Mouse (Mus musculus) limb, embryonic 10.5 days (tissue): ENCODE measurements around the gene Pid1. TPM values are rescaled to one million over a fixed set of nuclear protein-coding genes. Genes with fewer than 3 reads are reported as not detected.

Experiments
- DNase-seq: peaks from one replicate; pipeline ENCODE4 v3.0.0-alpha.2; 2017; ENCODE audit warnings: low spot score
- H3K27ac ChIP-seq: fragments of 300-500 bp; sonication (generic); 2 replicates; pipeline ENCODE4 v1.5.1; 2016; ENCODE audit warnings: mild to moderate bottlenecking
- H3K27me3 ChIP-seq: fragments of 300-500 bp; sonication (generic); 2 replicates; pipeline ENCODE4 v1.6.1; 2016; ENCODE audit warnings: low read depth, mild to moderate bottlenecking; ENCODE audit not compliant: poor library complexity, severe bottlenecking
- H3K36me3 ChIP-seq: fragments of 300-500 bp; sonication (generic); 2 replicates; pipeline ENCODE4 v1.6.1; 2016; ENCODE audit warnings: mild to moderate bottlenecking, moderate library complexity
- H3K4me1 ChIP-seq: fragments of 300-500 bp; sonication (generic); 2 replicates; pipeline ENCODE4 v1.6.1; 2016
- H3K4me3 ChIP-seq: fragments of 300-500 bp; sonication (generic); 2 replicates; pipeline ENCODE4 v1.5.1; 2016; ENCODE audit warnings: mild to moderate bottlenecking, moderate library complexity
- H3K9me3 ChIP-seq: fragments of 300-500 bp; sonication (generic); replicated peaks from 2 replicates; pipeline ENCODE4 v1.6.1; 2016; ENCODE audit warnings: mild to moderate bottlenecking
- WGBS: fragments of 180-500 bp; shearing (Covaris S2); methylation state at CpG from one replicate; pipeline ENCODE4 v1.1.7; 2016; 5-methylcytosine and 5-hydroxymethylcytosine counted together
- polyA plus RNA-seq: library from polyadenylated mRNA; unstranded; fragments of >200 nt; fragmentation: Nextera tagmentation; extraction: Ambion mirVana; gene quantifications from 2 replicates; pipeline ENCODE4 v1.2.1, GENCODE M21; 2016

Pid1 gene
- polyA plus RNA-seq, 1 experiment from 2014 or later, result 3.7 TPM

DNA sequence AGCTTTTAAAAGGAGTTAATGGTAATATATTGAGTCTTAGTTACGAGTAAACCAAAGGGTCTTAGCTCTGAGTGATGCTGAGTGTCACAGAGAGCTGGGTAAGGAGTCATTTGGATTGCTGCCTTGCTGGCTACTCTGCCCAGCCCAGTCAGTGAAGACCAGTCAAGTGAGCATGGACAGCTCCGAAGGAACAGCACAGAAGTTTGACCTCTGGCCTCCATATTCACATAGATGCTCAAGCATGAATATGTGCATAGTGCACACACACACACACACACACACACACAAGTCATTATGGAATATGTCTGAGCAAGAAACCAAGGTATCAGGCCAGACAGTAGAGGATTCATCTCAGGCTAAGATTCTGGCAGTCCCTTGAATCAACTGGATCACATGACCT lies 244.7 kb downstream of the Pid1 start:
- 86% methylated on average over 2 of the region's 2 CpGs for WGBS
- Histone ChIP-seq H3K36me3 (no peaks in the 10 kb centered on the region), H3K27me3 (no peaks in the 10 kb centered on the region), H3K4me1 (no peaks in the 10 kb centered on the region), H3K4me3 (no peak overlapping the region), H3K27ac (no peak overlapping the region), H3K9me3 (no peaks in the 10 kb centered on the region)
- DNase-seq, result no peak

DNA sequence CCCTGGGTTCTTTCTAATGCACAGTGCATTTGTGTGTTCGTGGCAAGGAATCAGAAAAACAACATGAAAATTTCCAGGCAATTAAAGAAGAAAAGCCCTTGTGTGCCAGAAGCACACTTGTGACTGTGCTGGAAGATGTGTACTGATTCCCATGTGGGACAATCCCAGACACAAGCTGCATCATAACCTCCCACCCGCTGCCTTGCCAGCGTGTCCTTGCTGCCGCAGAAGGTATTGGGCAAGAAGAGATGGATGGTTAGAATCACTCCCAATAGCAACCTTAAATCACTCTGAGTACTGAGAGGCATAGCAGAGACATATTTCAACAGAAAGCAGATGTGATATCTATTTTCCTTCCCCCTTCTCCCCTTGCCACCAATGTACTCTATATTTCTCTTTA lies 257.2 kb downstream of the Pid1 start:
- no peak overlapping the region for H3K4me3 ChIP-seq
- no peaks in the 10 kb centered on the region for H3K27me3 ChIP-seq
- no peaks in the 10 kb centered on the region for H3K36me3 ChIP-seq
- WGBS, result 93% methylated on average over 4 of the region's 4 CpGs
- no peaks in the 10 kb centered on the region for H3K4me1 ChIP-seq
- DNase-seq, result no peak
- no peaks in the 10 kb centered on the region for H3K9me3 ChIP-seq
- no peak overlapping the region for H3K27ac ChIP-seq

DNA sequence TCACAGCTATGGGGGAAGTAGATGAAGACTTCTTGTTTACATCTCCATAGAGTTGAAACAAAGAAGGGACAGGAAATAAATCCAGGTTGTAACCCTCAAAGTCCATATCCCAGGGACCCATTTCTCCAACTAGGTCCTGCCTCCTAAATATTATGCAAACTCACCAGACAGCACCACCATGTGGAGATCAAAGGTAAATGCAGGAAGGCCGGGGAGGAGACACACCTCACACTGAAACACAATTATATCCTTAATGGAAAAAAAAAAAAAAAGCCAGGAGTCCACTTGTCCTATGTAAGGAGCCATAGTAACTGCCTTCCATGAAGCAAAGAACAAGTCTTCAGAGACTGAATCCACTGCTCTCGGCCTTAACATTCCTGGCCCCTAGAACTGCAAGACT lies 261.9 kb downstream of the Pid1 start:
- H3K4me3 ChIP-seq, result no peak overlapping the region
- no peaks in the 10 kb centered on the region for H3K36me3 ChIP-seq
- H3K4me1 ChIP-seq, result no peaks in the 10 kb centered on the region
- no peak for DNase-seq
- WGBS, result 74% methylated on average over 2 of the region's 2 CpGs
- no peak overlapping the region for H3K27ac ChIP-seq
- H3K27me3 ChIP-seq, result no peaks in the 10 kb centered on the region
- H3K9me3 ChIP-seq, result no peaks in the 10 kb centered on the region

DNA sequence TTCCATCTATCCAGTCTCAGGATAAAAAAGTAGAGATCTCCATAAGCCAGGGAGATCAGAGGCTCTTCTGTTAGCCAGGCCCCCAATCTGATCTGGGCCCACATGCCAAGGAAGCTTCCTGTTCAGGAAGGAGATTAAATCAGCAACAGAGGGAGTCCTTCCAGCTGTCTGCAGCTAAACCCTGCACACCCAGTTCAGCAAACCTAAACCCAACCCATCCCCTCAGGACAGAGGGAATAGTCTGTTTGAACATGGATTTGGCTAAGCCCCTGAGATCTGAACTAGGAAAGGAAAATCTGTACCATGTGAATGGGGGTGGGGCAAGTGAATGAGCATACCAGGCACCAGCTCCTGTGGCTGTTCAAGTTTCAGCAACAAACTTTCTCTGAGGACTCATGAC lies 266.6 kb downstream of the Pid1 start:
- Histone ChIP-seq H3K36me3 (no peaks in the 10 kb centered on the region), H3K4me1 (no peaks in the 10 kb centered on the region), H3K4me3 (no peak overlapping the region), H3K9me3 (no peaks in the 10 kb centered on the region), H3K27ac (no peak overlapping the region), H3K27me3 (no peaks in the 10 kb centered on the region)
- DNase-seq, result no peak

DNA sequence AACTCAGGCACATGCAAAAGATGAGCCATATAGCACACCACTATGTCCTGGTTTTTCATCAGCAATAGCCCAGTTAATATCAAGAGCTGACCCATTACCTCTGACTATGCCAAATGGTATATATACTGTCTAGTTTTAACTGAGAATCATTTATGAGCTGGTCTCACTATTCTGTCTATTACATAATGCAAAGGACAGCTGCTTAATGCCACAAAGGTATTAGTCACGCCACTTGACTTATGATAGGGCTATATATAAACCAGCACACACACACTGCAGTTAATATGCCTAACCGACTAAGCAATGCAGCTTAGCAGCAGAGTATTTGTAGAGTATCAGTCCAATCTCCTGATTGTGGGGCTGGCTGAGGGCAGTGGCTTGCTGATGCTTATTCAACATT lies 270.7 kb downstream of the Pid1 start:
- WGBS, result 87% methylated on average over 2 of the region's 2 CpGs
- H3K27ac ChIP-seq, result no peak overlapping the region
- H3K4me1 ChIP-seq, result no peaks in the 10 kb centered on the region
- no peaks in the 10 kb centered on the region for H3K27me3 ChIP-seq
- H3K4me3 ChIP-seq, result no peak overlapping the region
- no peak for DNase-seq
- H3K9me3 ChIP-seq, result no peaks in the 10 kb centered on the region
- no peaks in the 10 kb centered on the region for H3K36me3 ChIP-seq

DNA sequence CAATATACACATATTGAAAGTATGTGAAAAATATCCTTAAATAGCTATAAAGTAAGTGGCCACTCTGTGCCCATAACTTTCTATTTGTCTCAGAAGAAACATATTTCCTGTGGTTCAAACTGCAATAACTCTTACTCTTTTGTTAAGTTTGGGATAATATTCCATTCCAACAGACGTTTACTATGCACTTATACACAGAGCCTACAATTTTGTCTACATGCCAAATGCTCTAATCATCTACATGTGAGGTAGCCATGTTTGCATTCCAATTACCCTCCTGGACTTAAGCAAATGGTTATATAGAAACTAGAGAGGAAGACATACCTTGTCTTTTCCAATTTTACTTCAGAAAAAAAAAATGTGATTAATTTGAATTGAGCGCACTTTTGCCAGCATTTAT lies 274.3 kb downstream of the Pid1 start:
- no peaks in the 10 kb centered on the region for H3K4me1 ChIP-seq
- no peak for DNase-seq
- H3K27me3 ChIP-seq, result no peaks in the 10 kb centered on the region
- WGBS, result 91% methylated on average over 2 of the region's 2 CpGs
- H3K36me3 ChIP-seq, result no peaks in the 10 kb centered on the region
- H3K27ac ChIP-seq, result no peak overlapping the region
- no peaks in the 10 kb centered on the region for H3K9me3 ChIP-seq
- H3K4me3 ChIP-seq, result no peak overlapping the region

DNA sequence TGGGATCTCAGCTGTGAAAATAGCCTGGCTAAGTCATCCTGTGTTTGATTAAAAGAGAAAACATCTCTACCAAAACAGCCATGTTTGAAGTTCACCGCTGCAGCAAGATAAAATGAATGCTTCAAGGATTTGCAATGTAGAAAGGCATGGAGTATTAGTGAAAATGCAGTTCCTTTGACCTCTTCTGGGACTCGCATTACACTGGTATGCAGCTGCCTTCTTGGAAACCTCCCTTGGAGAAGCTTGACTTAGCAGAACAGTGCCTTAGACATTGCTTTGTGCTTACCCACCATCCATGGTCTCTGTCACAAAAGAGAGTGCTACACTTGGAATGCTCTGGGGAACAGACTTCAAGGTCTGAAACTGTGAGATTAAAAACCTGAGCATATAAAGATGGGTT lies 276.0 kb downstream of the Pid1 start:
- H3K4me3 ChIP-seq, result no peak overlapping the region
- DNase-seq, result no peak
- H3K27ac ChIP-seq, result no peak overlapping the region
- 78% methylated on average over 2 of the region's 2 CpGs for WGBS
- H3K9me3 ChIP-seq, result no peaks in the 10 kb centered on the region
- no peaks in the 10 kb centered on the region for H3K27me3 ChIP-seq
- H3K36me3 ChIP-seq, result no peaks in the 10 kb centered on the region
- no peaks in the 10 kb centered on the region for H3K4me1 ChIP-seq

DNA sequence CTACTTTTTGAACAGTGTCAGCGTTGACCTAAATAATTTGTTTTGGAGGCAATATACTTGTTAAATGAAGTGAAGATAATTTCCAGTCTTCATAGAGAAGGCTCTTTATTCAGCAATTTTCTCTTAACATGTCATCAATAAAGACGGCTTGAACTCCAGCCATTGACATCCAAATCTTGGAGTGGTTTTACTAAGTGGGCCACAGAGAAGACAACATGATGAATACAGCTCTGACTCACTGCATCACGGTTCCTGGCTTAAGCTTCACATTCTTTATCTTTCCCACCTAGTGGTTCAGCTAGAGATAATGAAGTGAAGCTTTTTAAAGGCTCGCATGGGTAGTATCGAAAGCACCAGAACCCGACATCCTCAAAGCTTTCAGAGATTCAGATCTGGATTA lies 276.7 kb downstream of the Pid1 start:
- no peak for DNase-seq
- Histone ChIP-seq H3K27me3 (no peaks in the 10 kb centered on the region), H3K4me1 (no peaks in the 10 kb centered on the region), H3K4me3 (no peak overlapping the region), H3K27ac (no peak overlapping the region), H3K9me3 (no peaks in the 10 kb centered on the region), H3K36me3 (no peaks in the 10 kb centered on the region)
- WGBS, result 83% methylated on average over 6 of the region's 6 CpGs

DNA sequence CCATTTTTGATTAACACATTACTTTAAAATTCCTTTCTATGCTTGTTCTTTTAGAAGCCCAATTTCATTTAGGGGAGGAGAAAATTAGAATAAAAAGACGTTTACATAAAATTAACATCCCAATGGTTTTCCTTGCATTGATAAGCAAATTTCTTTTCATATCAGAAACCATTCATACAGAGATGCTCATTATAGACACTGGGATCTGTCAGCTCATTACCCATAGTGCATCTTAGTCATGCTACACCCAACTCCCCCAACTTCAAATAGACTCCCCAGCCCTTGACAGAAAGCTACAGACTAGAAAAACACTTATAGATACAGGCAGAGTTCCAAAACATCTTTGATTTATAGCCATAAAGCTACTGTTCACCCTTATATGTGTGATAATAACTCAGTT lies 277.5 kb downstream of the Pid1 start:
- no peak overlapping the region for H3K4me3 ChIP-seq
- no peak overlapping the region for H3K27ac ChIP-seq
- no peak for DNase-seq
- H3K27me3 ChIP-seq, result no peaks in the 10 kb centered on the region
- WGBS, result 90% methylated on average over 1 of the region's 1 CpGs
- no peaks in the 10 kb centered on the region for H3K36me3 ChIP-seq
- no peaks in the 10 kb centered on the region for H3K9me3 ChIP-seq
- H3K4me1 ChIP-seq, result no peaks in the 10 kb centered on the region

DNA sequence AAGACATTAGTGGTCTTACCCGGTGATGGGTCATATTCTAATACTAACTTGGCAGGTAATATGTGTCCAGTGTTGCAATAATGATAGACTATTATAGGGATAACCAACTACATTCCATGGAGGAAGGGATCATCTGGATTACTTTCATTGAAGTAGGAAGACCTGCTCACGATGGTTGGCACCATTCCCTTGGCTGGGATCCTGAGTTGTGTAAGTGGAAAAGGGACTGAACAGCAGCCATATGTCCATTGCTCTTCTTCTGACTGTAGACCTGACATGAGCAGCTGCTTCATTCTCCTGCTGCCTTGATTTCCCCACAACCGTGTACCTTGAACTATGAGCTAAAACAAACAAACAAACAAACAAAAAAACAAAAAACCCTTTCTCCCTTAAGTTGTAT lies 278.6 kb downstream of the Pid1 start:
- Histone ChIP-seq H3K4me3 (no peak overlapping the region), H3K27me3 (no peaks in the 10 kb centered on the region), H3K36me3 (no peaks in the 10 kb centered on the region), H3K4me1 (no peaks in the 10 kb centered on the region), H3K9me3 (no peaks in the 10 kb centered on the region), H3K27ac (no peak overlapping the region)
- no peak for DNase-seq
- 96% methylated on average over 3 of the region's 3 CpGs for WGBS

DNA sequence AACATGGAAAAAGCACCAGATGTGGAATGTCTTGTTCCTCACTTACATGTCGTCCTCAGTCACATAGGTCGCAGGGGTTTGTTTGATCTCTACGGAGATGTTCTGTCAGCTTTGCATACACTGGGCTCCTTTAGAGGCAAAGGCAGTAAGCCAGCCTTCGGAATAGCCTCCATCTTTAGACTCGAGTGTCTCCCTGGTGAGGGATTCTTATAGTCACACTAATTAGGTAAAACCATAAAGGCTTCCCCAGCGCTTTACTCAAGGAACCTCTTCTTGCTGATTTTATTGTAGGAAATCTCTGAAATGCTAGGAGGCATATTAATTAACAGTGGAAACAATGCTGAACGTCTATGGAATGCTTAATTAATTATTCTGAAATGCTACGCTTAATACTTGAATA lies 284.4 kb downstream of the Pid1 start:
- no peak for DNase-seq
- Histone ChIP-seq H3K4me1 (peaks cover 9% of the 10 kb centered on the region), H3K9me3 (no peaks in the 10 kb centered on the region), H3K36me3 (no peaks in the 10 kb centered on the region), H3K27me3 (no peaks in the 10 kb centered on the region), H3K27ac (no peak overlapping the region), H3K4me3 (no peak overlapping the region)
- 59% methylated on average over 8 of the region's 8 CpGs for WGBS

DNA sequence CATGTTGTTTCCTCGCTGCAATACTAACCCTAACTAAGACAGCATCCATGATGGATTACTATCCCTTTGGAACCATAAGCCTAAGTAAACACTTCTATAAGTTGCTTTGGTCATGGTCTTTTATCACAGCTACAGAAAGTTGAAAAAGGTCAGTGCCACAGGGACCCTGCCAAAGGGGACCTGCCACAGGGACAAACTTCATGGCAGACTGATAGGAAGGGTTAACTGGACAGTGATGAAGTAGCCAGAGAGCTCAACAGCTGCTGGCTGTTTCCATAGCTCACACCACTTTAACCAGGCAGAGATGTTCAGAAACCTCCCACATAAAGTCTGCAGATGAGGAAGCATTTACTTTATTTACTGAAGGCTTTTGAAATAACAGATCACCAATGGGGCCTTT lies 287.0 kb downstream of the Pid1 start:
- H3K27ac ChIP-seq, result no peak overlapping the region
- H3K4me3 ChIP-seq, result no peak overlapping the region
- no peaks in the 10 kb centered on the region for H3K27me3 ChIP-seq
- peaks cover 9% of the 10 kb centered on the region for H3K4me1 ChIP-seq
- no peaks in the 10 kb centered on the region for H3K9me3 ChIP-seq
- H3K36me3 ChIP-seq, result no peaks in the 10 kb centered on the region
- no peak for DNase-seq
- 68% methylated on average over 1 of the region's 1 CpGs for WGBS

DNA sequence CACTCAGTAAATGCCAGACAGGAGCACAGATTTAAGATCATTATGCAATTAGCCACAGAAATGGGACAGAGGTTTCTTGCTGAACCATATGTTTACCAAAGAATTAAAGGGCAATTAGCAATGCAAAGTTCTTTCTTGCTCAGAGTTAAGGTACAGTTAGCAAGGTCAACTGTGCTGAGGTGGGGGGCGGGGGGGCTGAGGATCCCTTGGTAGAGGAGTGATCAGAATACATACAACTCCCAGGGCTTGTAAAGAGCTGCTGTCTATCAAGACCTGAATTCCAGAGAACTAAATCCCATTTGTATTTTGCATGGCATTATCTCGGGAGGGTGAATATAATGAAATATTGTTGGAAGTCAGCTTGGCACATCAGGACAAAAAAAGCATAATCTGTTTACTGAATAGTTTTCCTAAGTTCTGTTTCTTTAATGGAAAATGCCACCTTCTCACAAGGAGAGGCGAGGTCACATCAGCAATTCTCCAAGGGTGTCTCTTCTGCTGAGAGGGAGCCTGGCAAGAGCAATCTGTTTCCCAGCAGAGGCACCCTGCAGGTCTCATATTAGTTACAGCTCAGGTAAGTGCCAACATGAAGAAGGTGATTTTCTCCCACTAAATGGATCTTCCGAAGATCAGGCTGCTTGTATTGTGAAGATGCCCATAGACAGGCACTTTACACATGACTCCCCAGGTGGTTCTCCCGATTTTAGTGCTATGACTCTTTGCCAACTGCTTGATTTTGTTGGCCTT lies 306.9 kb downstream of the Pid1 start:
- H3K27me3 ChIP-seq, result no peaks in the 10 kb centered on the region
- H3K4me1 ChIP-seq, result no peaks in the 10 kb centered on the region
- H3K4me3 ChIP-seq, result no peak overlapping the region
- 83% methylated on average over 5 of the region's 5 CpGs for WGBS
- no peak overlapping the region for H3K27ac ChIP-seq
- no peaks in the 10 kb centered on the region for H3K9me3 ChIP-seq
- DNase-seq, result no peak
- no peaks in the 10 kb centered on the region for H3K36me3 ChIP-seq

DNA sequence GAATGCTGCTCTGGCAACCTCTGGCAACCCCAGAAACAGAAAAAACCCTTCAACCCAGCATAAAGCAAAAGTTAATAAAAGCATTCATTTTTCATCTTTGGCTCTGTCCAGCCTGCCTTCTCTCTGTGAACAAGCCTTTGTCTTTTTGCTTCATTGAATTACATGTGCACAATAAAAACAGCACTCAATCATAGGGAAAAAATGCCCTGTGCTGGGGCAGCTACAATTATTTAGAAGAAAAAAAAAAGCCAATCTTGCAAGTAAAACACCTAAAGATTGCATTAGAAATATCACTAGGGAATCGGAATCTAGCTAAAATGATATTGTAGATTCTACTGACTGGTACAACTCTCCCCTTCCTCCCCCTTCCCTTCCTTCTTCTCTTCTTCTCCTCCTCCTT lies 307.7 kb downstream of the Pid1 start:
- no peak overlapping the region for H3K27ac ChIP-seq
- no peaks in the 10 kb centered on the region for H3K36me3 ChIP-seq
- H3K4me1 ChIP-seq, result no peaks in the 10 kb centered on the region
- H3K9me3 ChIP-seq, result no peaks in the 10 kb centered on the region
- no peaks in the 10 kb centered on the region for H3K27me3 ChIP-seq
- 80% methylated on average over 1 of the region's 1 CpGs for WGBS
- no peak for DNase-seq
- H3K4me3 ChIP-seq, result no peak overlapping the region
